Mouse (Mus musculus) bone marrow, adult 2 months (tissue): ENCODE measurements around the gene Gm20431. TPM values are rescaled to one million over a fixed set of nuclear protein-coding genes. Genes with fewer than 3 reads are reported as not detected.

ENCODE experiments used
- H3K27ac ChIP-seq: fragments of 200-500 bp; 2 replicates; pipeline ENCODE4 v1.5.1; 2012; ENCODE audit warnings: low read depth, mild to moderate bottlenecking, control low read depth, inconsistent platforms, low read length; ENCODE audit not compliant: control insufficient read depth, poor library complexity, insufficient read depth
- H3K4me1 ChIP-seq: fragments of 200-500 bp; 2 replicates; pipeline ENCODE4 v1.6.1; 2011; ENCODE audit warnings: low read length; ENCODE audit not compliant: control insufficient read depth, insufficient read depth
- H3K4me3 ChIP-seq: fragments of 200-500 bp; replicated peaks from 2 replicates; pipeline ENCODE3; 2011; ENCODE audit warnings: mild to moderate bottlenecking, low read depth, low read length, control low read depth; ENCODE audit not compliant: control insufficient read depth
- CTCF ChIP-seq: fragments of 200-500 bp; IDR thresholded peaks from 2 replicates; pipeline ENCODE4 v1.5.1; 2011; ENCODE audit warnings: low read length, control low read depth; ENCODE audit not compliant: control insufficient read depth, insufficient read depth
- POLR2A ChIP-seq: fragments of 200-500 bp; IDR thresholded peaks from 2 replicates; pipeline ENCODE4 v1.6.1; 2011; ENCODE audit warnings: low read depth, mild to moderate bottlenecking, control low read depth, low read length, borderline replicate concordance; ENCODE audit not compliant: control insufficient read depth
- WGBS: fragments of 180-500 bp; shearing (Covaris S2); methylation state at CpG from one replicate; pipeline ENCODE4 v1.1.7; 2018; 5-methylcytosine and 5-hydroxymethylcytosine counted together
- polyA plus RNA-seq: library from polyadenylated mRNA; stranded (reverse); fragments of >200 nt; gene quantifications from 2 replicates; pipeline ENCODE4 v1.2.4, GENCODE M21; 2011; ENCODE audit warnings: low replicate concordance; ENCODE audit not compliant: missing spikeins, insufficient read depth, insufficient read length

Gene Gm20431
- polyA plus RNA-seq, 1 experiment, result not detected

DNA sequence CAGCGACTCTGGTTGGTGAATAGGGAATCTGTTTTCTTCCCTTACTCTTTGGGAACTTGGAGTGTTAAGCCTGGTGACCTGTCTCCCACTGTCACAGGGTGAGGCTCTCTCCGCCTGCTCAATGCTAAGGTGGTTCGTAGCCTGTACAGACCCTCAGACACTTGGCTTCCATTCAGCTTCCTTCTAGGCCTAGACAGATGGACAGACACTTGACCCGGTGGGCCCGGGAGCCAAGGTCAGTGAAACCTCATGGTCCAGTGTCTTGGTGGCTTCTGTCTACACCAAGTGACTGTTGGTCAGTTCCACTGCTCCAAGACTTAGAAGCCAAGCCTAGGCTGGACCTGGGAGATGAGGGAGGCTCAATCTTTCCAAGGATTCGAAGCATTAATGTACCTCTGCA lies 30.1 kb upstream of the Gm20431 start:
- TF ChIP-seq POLR2A (no peak), CTCF (no peak)
- no peak overlapping the region for H3K27ac ChIP-seq
- WGBS, result 80% methylated on average over 6 of the region's 6 CpGs
- peak overlapping the region; percentile 79 for H3K4me3 ChIP-seq
- no peaks in the 10 kb centered on the region for H3K4me1 ChIP-seq

DNA sequence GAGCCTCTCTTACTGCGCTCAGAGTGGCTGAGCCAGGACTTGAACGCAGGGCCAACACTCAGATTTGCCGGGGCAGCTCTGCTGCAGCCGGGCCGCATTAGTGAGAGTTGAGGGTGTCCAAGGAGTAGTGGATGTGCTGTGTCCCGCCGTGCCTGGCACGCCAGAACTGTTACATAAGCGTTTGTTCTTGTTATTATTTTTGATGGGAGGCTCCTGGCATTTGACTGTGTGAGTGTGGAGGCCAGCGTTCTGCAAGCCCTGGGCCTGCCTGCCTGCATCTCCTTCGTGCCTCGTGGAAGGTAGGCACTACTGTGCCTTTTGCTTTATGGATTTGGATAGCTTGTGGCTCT lies 29.6 kb upstream of the Gm20431 start:
- no peak for TF ChIP-seq POLR2A
- Histone ChIP-seq H3K4me3 (peak overlapping the region; percentile 79), H3K4me1 (no peaks in the 10 kb centered on the region; the same call in 1 of the 2 replicates), H3K27ac (peak overlapping the region; percentile 75; the same call in 1 of the 2 replicates)
- 50% methylated on average over 12 of the region's 12 CpGs for WGBS

GRCm38 (mm10) chr2:167690219-167690961 lies 29.1 kb upstream of the Gm20431 start:
- peak overlapping the region; percentile 95 for H3K27ac ChIP-seq
- 10% methylated on average over 15 of the region's 15 CpGs for WGBS
- no peak for TF ChIP-seq POLR2A
- no peak for TF ChIP-seq CTCF
- peak overlapping the region; percentile 79 for H3K4me3 ChIP-seq
- no peaks in the 10 kb centered on the region; the same call in 1 of the 2 replicates for H3K4me1 ChIP-seq

GRCm38 (mm10) chr2:167689501-167690218 lies 28.4 kb upstream of the Gm20431 start, which contains the start of gene Tmem189:
Gene Tmem189, minus strand, starts transcription at chr2:167689822.
- H3K27ac ChIP-seq, result peak within 1 kb of the TSS; percentile 95
- under 1% methylated on average over 99 of the region's 99 CpGs for WGBS

DNA sequence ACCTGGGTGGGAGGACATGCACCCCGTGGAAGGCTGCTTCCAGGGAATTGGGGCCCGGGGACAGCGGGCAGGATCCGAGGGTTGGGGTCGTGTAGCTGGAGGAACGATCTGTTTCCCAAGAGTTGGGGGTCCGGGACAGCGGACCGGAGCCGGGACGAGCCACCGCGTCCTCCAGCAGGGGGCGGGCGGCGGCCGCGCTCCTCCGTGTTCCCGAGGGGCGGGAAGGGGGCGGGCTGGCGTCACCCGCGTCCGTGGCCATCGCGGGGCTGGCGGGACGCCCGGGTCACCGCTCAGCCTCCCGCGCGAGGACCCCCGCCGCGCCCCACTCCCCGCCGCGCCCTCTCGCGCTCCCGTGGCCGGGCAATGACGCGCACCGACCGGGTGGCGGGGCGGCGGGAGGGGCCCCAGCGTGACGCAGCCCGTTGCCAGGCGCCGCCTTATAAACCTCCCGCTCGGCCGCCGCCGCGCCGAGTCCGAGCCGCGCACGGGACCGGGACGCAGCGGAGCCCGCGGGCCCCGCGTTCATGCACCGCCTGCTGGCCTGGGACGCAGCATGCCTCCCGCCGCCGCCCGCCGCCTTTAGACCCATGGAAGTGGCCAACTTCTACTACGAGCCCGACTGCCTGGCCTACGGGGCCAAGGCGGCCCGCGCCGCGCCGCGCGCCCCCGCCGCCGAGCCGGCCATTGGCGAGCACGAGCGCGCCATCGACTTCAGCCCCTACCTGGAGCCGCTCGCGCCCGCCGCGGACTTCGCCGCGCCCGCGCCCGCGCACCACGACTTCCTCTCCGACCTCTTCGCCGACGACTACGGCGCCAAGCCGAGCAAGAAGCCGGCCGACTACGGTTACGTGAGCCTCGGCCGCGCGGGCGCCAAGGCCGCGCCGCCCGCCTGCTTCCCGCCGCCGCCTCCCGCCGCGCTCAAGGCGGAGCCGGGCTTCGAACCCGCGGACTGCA lies 27.5 kb upstream of the Gm20431 start, which contains the start of gene Cebpb:
Cebpb (plus strand) TSS at position 418 of the 954 bp plus-strand sequence.
- under 1% methylated on average over 145 of the region's 147 CpGs for WGBS
- H3K4me1 ChIP-seq, result no peaks in the 10 kb centered on the region; the same call in 1 of the 2 replicates
- H3K4me3 ChIP-seq, result peak within 1 kb of the TSS; percentile 76
- TF ChIP-seq CTCF, result peak; percentile 55; the same call in 1 of the 2 replicates
- TF ChIP-seq POLR2A, result peak; percentile 66; the same call in 1 of the 2 replicates
- H3K27ac ChIP-seq, result peak within 1 kb of the TSS; percentile 95

More at GRCm38 (mm10) chr2:167689501-167690218, 28.4 kb upstream of the Gm20431 start, which contains the start of gene Tmem189:
- H3K4me3 ChIP-seq, result peak within 1 kb of the TSS; percentile 79
- peak; percentile 17; the same call in 1 of the 2 replicates for TF ChIP-seq POLR2A
- no peak for TF ChIP-seq CTCF
- no peaks in the 10 kb centered on the region; the same call in 1 of the 2 replicates for H3K4me1 ChIP-seq

GRCm38 (mm10) chr2:167688126-167688497 lies 26.8 kb upstream of the Gm20431 start:
- H3K4me1 ChIP-seq, result no peaks in the 10 kb centered on the region; the same call in 1 of the 2 replicates
- TF ChIP-seq POLR2A (peak; percentile 19; the same call in 1 of the 2 replicates), CTCF (peak; percentile 4; the same call in 1 of the 2 replicates)

GRCm38 (mm10) chr2:167687651-167688101 lies 26.4 kb upstream of the Gm20431 start:
- 41% methylated on average over 11 of the region's 11 CpGs for WGBS
- no peak overlapping the region for H3K4me3 ChIP-seq
- TF ChIP-seq CTCF (no peak), POLR2A (no peak)
- H3K4me1 ChIP-seq, result no peaks in the 10 kb centered on the region; the same call in 1 of the 2 replicates
- H3K27ac ChIP-seq, result peak overlapping the region; percentile 55

More at GRCm38 (mm10) chr2:167688126-167688497, 26.8 kb upstream of the Gm20431 start:
- 64% methylated on average over 11 of the region's 12 CpGs for WGBS
- H3K4me3 ChIP-seq, result peak overlapping the region; percentile 24
- peak overlapping the region; percentile 95 for H3K27ac ChIP-seq
